In genomic region chr6:100629086-100629485, GRCm38 (mm10) we compare ENCODE assay signal across 35 mouse cellular contexts.
"Had no signal": no experiment of that assay in that cellular context is flagged by ENCODE, and none has a peak within 500 bp of the region (broad histone marks: within the 10 kb centered on the region; RNA-seq: fewer than 3 reads in every experiment).

No protein-coding gene starts in this region.

- DNase-seq: heart, postnatal 10 days; heart, postnatal 14 days; heart, postnatal 36 days; heart, postnatal 4 days; kidney, adult 11 months; kidney, adult 18-20 months; kidney, adult 2 months; kidney, adult 8-10 months; kidney, adult 9 months; kidney, postnatal 10 days; kidney, postnatal 14 days; kidney, postnatal 25 days; kidney, postnatal 36 days; kidney, postnatal 4 days; layer of hippocampus, adult 9-11 months; layer of hippocampus, postnatal 36 days had no signal

- H3K9ac ChIP-seq: heart, embryonic 12.5 days; heart, embryonic 13.5 days; heart, embryonic 15.5 days; hindbrain, embryonic 12.5 days; hindbrain, embryonic 13.5 days; hindbrain, embryonic 14.5 days; hindbrain, embryonic 15.5 days; intestine, embryonic 15.5 days; kidney, embryonic 15.5 days had no signal

- H3K4me2 ChIP-seq: heart, embryonic 11.5 days; heart, embryonic 12.5 days; heart, embryonic 13.5 days; heart, embryonic 15.5 days; hindbrain, embryonic 12.5 days; hindbrain, embryonic 13.5 days; hindbrain, embryonic 14.5 days; hindbrain, embryonic 15.5 days; intestine, embryonic 15.5 days; kidney, embryonic 15.5 days had no signal

- H3K36me3 ChIP-seq: heart, embryonic 15.5 days; hindbrain, embryonic 12.5 days; hindbrain, embryonic 15.5 days; intestine, embryonic 15.5 days had no signal

- H3K9me3 ChIP-seq: heart, embryonic 10.5 days; heart, embryonic 12.5 days; heart, embryonic 13.5 days; heart, embryonic 15.5 days; hindbrain, embryonic 10.5 days; hindbrain, embryonic 12.5 days; hindbrain, embryonic 13.5 days; hindbrain, embryonic 15.5 days; intestine, embryonic 15.5 days; kidney, embryonic 15.5 days had no signal

- ATAC-seq: hindbrain, embryonic 16.5 days; hindbrain, postnatal 0 days; inflammation-experienced regulatory T-cells, adult 6 months; intestine, embryonic 15.5 days; intestine, embryonic 16.5 days; intestine, postnatal 0 days had no signal

- H3K27me3 ChIP-seq: heart, embryonic 12.5 days; heart, embryonic 13.5 days; heart, embryonic 15.5 days; hindbrain, embryonic 12.5 days; hindbrain, embryonic 13.5 days; hindbrain, embryonic 15.5 days; intestine, embryonic 15.5 days; kidney, embryonic 15.5 days had no signal

- H3K4me3 ChIP-seq: heart, embryonic 10.5 days; heart, embryonic 12.5 days; heart, embryonic 13.5 days; heart, embryonic 15.5 days; hindbrain, embryonic 10.5 days; hindbrain, embryonic 12.5 days; hindbrain, embryonic 13.5 days; hindbrain, embryonic 15.5 days; intestine, embryonic 15.5 days; kidney, embryonic 15.5 days; layer of hippocampus, adult 2 months had no signal

- H3K4me1 ChIP-seq: heart, embryonic 15.5 days; hindbrain, embryonic 10.5 days; hindbrain, embryonic 12.5 days; hindbrain, embryonic 13.5 days; hindbrain, embryonic 15.5 days; kidney, embryonic 15.5 days had no signal

- H3K27ac ChIP-seq: heart, embryonic 10.5 days; heart, embryonic 13.5 days; heart, embryonic 15.5 days; hindbrain, embryonic 10.5 days; hindbrain, embryonic 12.5 days; hindbrain, embryonic 13.5 days; hindbrain, embryonic 14.5 days; hindbrain, embryonic 15.5 days; hindbrain, postnatal 0 days; intestine, embryonic 15.5 days; kidney, embryonic 15.5 days; kidney, postnatal 0 days; layer of hippocampus, adult 2 months had no signal
